Mouse (Mus musculus): ENCODE measurements around the gene Wfdc13. TPM values are rescaled to one million over a fixed set of nuclear protein-coding genes. Genes with fewer than 3 reads are reported as not detected.

Wfdc13 gene
- total RNA-seq (2021), result not detected
- long read RNA-seq, experiment 1, result 0 reads
- long read RNA-seq, experiment 2, result 0 reads

DNA sequence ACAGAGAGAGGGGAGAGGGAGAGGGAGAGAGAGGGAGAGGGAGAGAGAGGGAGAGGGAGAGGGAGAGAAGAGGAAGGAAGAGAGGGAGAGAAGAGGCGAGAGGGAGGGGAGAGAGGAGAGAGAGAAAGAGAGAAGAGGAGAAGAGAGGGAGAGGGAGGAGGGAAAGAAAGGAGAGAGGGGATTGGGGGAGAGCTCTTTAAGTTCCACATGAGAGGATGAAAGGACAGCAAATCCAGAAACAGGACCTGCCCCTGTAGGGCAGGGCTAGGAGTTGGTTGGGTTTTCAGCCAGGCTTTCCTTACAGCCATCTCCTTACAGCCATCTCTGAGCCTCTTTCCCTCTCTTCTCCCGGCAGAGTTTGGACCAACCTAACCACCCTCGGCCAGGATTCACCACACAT lies at the start of gene Wfdc13:
TSS of gene Wfdc13 (plus strand) at position 301 of the 400 bp plus-strand sequence.
- intact Hi-C loops (cut with DNase I), result no loop called here
- no peak for DNase-seq

DNA sequence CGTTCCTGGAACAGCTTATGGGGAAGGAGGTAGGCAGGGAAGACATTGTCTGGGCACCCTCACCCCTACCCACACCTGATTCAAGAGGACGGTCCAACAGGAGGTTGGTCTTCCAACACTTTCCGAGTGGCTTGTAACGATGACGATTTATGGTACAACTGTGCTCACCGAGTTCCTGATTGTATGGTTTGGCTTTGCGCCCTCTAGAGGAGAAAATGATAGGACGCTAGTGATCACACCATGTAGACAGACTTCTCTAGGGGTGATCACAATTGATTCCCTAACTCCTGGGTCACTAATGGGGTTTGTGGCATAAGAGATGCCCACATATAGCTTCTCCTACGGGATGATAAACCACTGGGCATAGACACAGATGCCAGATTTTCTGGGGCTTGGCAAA lies 49.6 kb upstream of the Wfdc13 start:
- no peak for DNase-seq
- intact Hi-C loops (cut with DNase I), result no loop called here

DNA sequence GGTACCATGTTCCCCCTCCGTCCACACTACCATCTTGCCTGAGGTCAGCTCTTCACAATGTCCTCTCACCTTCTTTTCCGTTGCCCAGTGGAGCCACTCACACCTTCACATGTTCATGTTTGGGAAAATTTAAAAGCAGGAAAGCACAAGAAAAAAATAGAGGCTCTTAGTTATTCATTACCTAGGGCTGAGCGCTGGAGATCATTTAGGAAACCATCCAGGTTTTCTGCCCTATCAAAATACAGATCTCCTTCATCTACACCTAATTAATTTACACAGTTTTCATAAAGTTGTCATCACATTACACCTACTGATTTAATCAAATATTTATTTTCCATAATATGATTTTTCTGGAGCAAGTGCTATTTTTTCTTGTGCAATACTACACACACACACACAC lies 46.2 kb upstream of the Wfdc13 start, which contains the start of gene Wfdc16:
TSS of gene Wfdc16 (minus strand) at position 101 of the 400 bp plus-strand sequence.
- intact Hi-C loops (cut with DNase I), result no loop called here
- DNase-seq, result no peak

DNA sequence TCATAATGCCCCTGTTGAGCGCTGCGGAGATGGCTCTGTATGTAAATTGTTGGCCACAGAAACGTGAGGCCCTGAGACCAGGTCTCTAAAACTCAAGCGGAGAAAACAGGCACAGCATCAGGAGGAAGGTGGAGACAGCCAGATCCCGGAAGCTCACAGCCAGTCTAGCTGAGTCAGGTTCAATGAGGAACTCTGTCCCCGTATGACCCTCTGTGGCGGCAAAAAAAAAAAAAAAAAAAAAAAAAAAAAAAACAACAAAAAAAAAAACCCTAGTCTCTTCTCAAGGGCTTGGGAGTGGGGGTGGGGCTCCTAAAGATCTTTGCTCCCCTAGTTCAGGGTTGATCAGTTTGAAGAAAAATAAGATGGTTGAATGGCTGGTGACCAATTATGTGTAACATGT lies 43.8 kb upstream of the Wfdc13 start:
- intact Hi-C loops (cut with DNase I), result no loop called here
- peak in 1 of 2 experiments; percentile 10 for DNase-seq

DNA sequence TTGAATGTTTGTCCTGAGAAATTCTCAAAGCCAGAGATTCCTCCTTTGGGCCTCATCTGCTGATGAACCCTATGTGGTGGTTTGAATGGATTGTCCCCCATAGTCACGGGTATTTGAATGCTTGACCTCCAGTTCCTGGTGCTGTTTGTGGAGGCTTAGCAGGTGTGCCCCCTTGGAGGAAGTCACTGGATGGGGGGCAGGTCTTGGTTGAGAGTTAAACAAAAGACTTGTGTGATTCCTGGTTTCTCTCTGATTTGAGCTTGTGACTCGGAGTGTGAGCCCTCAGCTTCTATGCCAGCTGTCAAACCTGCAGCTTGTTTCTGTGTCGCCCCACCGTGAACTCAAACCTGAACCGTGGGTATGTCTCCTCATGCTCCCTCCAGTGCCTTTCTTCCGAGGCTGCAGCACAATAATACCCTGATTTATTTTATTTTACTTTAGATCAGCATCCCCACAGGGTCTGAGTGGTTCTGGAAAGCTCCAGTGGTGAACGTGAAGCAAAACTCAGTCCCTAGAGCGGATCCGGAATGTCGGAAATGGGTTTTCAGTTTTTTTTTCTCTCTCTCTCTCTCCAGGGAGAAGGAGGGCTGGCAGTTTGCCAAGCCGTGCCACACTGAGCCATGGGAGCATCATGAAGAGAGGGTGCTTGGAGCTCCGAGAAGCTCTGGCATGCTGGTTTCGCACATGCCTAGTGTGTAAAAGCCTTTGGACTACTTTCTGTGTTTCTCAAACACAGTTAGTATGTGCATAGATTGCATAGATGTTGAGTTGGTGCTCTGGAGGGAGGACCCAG lies 42.8 kb upstream of the Wfdc13 start:
- intact Hi-C loops (cut with DNase I), result no loop called here
- no peak for DNase-seq

DNA sequence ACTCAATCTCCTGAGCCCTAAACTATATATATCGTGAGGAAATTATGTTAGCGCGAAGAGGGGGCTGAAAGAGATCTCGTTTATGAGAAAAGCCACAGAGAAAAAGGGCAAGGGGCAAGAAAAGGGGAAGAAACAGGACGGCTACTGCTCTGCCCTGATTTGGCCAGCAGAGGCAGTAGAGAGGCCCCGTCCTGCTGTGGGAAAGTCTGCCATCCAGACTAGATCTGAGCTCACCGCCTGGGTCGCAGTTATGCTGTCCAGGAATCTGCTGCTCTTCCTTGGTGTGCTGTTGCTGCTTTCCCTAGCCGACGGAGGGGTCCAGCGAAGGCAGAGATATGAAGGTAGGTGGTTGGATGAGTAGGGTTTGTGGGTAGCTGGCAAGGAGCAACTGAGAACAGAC lies 29.0 kb upstream of the Wfdc13 start, which contains the start of gene Wfdc10:
TSS of gene Wfdc10 (plus strand) at position 189 of the 400 bp plus-strand sequence.
- DNase-seq, result peak; percentile 30 to 62
- intact Hi-C loops (cut with DNase I), result no loop called here

DNA sequence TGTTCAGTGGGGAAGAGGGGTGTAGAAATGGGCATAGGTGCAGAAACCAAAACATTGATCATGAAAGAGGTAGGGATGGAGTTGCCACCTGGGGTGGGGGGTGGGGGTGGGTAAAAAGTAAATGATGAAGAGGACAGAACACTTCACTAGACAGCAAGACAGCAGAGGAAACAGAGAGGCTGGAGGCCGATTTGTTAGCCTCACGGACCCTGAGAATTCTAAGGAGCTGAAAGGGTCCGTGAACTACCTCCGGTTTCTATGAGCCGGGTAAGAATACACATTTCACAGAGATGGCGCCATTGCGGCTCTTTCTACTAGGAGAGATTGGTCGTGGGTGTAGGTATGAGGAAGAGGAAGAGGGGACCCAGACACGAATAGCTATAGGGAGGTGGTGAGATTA lies 28.4 kb upstream of the Wfdc13 start, which contains the start of gene Wfdc9:
TSS of gene Wfdc9 (minus strand) at position 101 of the 400 bp plus-strand sequence.
- DNase-seq, result no peak
- intact Hi-C loops (cut with DNase I), result no loop called here

DNA sequence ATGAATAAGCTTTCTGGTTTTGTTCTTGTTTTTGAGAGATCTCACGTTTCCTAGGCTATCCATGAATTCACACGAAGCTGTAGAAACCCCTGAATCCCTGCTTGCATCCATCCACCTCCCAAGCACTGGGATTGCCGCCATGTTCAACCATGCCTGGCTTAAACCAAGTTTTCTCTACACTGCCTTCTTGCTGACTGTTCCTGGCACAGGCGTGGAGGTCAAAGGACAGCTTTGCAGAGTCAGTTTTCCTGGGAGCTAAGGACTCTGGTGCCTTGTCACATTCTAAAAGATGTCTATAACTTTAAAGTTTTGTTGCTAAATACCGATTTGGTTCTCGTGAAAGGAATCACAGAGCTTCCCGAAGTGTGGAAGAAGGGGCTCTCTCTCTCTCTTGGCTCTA lies 20.1 kb upstream of the Wfdc13 start:
- DNase-seq, result no peak
- intact Hi-C loops (cut with DNase I), result no loop called here

DNA sequence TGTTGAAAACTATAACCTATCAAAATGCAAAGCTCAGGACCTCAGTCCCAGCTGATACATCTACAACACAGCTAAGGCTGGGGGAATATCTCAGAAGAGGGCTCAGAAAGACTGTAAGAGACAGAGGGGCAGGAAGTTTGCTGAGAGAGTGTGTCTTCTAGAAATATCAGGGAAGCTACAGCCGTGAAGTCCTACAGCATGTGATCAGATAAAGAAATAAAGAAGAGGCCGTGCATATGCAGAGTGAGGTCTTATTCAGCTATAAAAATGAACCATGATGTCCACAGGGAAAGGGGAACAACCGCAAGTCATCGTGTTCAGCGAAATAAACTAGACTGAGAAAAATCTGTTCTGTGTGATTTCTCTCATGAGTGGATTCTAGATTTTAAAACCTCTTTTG lies 14.6 kb upstream of the Wfdc13 start:
- no peak for DNase-seq
- intact Hi-C loops (cut with DNase I), result no loop called here

DNA sequence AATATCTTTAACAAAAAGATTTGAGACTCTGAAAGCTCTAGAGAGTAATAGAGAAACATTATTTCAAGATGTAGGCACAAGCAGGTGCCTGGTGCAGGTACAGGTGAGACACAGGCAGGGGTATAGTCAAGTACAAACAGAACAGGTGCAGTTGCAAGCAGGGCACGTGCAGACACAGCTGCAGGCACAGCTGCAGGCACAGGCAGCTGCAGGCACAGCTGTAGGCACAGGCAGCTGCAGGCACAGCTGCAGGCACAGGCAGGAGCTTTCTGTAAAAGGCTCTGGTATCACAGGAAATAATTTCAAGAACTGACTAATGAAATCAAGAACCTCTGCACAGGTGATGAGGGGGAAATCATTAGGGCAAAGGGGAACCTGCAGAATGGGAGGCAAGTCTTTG lies 14.0 kb upstream of the Wfdc13 start:
- intact Hi-C loops (cut with DNase I), result no loop called here
- no peak for DNase-seq

DNA sequence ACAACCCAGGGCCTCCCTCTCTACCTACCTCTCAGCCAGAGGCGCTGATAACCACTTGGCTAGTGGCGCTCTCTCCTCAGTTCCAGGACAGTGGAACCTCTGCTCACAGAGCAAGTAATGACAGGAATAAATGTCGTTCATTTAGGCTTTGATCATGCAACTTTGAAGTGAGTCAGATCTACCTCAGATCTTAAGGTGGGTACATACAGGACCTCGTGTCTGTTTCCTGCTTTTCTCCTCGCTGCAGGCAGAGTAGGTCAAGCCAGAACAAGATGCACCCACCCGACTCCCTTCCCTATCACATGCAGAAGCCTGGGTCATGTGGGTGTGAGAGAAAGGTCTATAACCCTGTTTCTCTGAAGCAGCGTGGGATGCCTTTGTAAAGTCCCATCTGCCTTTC lies 10.9 kb upstream of the Wfdc13 start, which contains the start of gene Wfdc11:
TSS of gene Wfdc11 (minus strand) at position 101 of the 400 bp plus-strand sequence.
- no peak for DNase-seq
- intact Hi-C loops (cut with DNase I), result no loop called here

DNA sequence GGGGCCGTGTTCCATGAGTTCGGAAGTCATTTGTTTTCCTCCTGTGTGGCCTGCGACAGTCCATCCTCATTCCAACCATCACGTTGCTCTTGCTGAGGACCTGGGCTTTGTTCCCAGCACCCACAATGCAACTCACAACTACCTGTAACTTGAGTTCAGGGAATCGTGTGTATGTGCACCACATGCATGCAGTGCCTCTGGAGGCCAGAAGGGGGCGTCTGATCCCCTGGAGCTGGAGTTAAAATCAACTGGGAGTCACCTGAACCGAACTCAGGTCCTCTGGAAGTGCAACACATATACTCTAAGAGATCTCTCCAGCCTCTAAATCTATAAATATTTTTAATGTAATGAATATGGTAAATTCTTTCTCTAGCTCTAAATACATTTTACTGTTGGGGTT lies 8.8 kb upstream of the Wfdc13 start:
- intact Hi-C loops (cut with DNase I), result loop anchor here (5.0 kb wide), 1 partner anchor 116 kb away; no protein-coding TSS in a partner anchor
- no peak for DNase-seq

DNA sequence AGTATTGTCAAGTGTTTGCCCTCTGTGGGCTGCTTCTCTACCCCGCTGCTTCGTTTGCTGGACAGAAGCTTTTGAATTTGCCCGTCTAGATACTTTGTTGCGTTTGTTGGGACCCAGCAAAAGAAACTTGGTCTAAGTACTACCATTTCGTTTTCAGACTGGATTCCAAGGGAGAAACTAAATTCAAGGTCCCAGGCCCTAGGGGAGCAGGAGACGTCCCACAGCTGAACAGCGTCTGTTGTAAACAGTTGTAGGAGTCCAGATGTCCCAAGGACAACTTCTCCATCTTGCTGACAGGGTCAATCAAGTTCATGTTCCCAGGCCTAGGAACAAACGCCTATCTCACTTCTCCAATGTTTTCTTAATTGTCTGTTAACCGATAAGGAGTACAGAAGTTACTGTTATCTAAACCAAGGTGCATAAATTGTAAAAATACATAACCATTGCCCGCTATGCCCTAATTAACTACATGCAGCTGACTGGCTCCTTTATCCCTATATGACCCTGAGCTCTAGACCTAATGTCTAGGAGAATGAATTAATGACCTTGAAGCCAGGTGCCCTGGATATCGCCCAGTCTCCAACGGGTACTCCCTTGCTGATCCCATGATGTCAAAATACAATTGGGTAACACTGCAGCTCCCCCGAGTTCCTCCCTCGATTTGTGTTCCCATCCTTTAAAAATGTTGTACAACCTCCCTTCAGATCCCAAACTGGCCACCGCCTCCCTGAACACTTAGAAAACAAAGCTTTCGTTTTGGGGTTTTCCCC lies 7.8 kb upstream of the Wfdc13 start:
- intact Hi-C loops (cut with DNase I), result loop anchor here (5.0 kb wide), 1 partner anchor 115 kb away; no protein-coding TSS in a partner anchor
- no peak for DNase-seq

DNA sequence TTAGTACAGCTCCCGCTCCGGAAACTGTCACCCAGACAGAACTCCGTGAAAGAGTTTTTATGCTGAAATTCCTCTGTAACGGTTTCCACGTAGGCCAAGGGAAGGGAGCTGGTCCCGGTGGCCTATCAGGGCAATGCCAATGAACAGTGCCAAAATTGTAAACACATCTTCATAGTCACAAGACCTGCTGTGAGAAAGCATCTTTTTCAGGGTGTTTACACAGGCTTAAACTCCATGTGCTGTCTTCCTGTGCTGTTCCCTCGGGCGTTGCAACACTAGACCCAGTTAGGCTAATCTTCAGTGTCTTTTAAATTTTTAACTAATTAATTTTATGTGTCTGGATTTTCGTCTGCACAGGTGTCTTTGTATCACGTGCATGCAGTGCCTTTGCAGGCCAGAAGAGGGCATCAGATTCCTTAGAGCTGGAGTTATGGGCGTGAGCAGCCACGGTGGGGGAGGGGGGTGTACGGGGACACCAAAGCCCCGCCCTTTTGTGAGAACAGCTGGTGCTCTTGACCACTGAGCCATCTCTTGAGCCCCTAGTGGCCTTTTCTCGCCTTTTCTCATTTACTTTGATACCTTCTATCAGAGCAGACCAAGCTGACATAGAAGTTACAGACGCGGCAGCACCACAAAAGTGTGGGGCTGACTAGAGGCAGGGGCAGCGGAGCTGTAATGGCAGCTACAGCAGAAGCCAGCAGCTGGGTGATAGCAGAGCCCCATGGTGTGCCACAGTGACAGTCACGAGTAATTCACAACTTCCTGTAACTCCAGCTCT lies 5.9 kb upstream of the Wfdc13 start:
- peak; percentile 62 to 82 for DNase-seq
- intact Hi-C loops (cut with DNase I), result loop anchor here (1.0 to 5.0 kb wide), 2 partner anchors 46 to 113 kb away; no protein-coding TSS in a partner anchor

DNA sequence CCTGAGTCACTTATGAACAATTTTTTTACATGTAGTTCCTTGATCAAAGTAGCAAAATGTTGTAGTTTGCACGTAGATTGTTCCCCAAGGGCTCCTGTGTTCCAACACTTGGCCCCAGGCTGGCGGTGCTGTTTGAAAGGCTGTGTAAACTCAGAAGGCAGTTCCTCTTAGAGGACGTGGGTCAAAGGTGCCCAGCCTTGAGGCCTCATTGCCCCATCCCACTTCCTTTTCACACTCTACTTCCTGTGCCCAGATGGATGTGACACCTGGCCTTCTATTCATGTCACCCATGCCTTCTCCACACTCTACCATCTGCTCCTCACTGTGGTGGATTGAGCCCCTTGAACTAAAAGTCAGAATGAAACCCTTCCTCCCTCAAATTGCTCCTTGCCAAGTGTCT lies 5.0 kb upstream of the Wfdc13 start:
- intact Hi-C loops (cut with DNase I), result loop anchor here (1.0 to 5.0 kb wide), 2 partner anchors 45 to 112 kb away; no protein-coding TSS in a partner anchor
- DNase-seq, result no peak

DNA sequence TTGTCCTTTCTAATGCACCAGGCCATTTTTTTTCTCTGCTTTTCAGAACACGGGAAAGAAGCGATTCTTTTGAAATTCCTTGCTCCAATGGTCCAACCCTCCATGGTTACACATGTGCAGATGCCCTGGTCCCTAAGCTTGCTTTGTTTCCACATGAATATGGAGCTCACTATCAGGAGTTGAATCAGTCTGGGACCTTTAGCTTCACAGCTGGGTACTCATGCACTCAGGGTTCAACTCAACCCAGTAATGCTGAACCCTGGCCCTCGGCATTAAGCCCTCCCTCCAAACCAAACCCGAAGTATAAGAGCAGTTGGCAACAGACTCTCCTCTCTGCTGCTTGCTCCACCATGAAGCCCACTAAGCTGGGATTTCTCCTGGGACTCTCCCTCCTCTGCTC lies 13.3 kb downstream of the Wfdc13 start, which contains the start of gene Spint4:
TSS of gene Spint4 (plus strand) at position 301 of the 400 bp plus-strand sequence.
- DNase-seq, result no peak
- intact Hi-C loops (cut with DNase I), result no loop called here

DNA sequence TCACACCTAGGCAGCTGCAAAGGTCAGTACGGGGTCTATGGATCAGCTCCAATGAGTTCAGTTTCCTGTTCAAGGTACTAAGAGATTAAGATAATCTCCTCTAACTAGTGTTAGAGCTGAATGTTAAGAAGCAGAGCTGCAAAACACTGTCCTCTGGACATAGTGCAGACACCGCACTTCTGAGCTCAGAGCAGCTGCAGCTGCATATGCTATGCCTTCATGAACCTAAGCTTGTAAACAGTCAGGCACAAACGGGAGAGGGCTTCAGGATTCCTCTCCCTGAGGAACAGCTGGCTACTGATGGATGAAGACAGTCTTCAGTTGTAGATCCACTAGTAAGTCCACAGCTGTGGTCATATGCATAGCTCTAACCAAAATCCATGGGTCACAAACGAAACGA lies 16.1 kb downstream of the Wfdc13 start:
- intact Hi-C loops (cut with DNase I), result no loop called here
- no peak for DNase-seq

DNA sequence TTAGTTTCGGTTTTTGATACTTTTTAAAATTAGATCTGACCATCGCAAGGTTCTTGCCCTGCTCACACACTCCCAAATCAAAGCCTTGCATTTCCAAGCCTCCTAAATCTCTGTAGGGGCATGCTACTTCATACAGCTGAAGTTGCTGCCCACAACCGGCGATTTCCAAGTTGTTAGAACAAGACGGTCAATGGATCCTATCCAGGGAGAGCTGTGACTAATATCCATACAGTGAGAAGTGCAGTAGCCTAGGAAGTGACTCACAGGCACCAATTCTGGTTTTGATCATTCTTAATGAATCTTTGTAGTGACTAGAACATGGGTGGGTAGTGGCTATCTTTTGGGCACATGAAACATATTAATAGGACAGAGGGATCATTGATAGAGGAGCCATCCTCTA lies 16.9 kb downstream of the Wfdc13 start:
- intact Hi-C loops (cut with DNase I), result no loop called here
- DNase-seq, result no peak

DNA sequence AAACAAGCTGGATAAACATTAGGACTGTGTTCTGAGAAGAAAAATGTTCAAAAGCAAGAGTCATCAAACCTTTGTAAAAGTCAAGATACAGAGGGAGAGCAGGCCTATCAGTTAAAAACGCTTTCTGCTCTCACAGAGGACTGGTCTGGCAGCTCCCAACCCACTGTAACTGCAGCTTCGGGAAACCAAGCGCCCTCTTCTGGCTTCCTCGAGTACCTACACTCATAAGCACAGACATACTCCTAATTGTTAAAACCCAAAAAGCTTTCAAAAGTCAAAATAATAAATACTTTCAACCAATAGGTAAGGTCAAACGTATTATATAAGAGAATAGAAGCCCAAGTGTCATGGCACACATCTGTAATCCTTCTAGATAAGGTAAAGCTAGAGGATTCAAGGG lies 19.3 kb downstream of the Wfdc13 start:
- DNase-seq, result no peak
- intact Hi-C loops (cut with DNase I), result no loop called here

DNA sequence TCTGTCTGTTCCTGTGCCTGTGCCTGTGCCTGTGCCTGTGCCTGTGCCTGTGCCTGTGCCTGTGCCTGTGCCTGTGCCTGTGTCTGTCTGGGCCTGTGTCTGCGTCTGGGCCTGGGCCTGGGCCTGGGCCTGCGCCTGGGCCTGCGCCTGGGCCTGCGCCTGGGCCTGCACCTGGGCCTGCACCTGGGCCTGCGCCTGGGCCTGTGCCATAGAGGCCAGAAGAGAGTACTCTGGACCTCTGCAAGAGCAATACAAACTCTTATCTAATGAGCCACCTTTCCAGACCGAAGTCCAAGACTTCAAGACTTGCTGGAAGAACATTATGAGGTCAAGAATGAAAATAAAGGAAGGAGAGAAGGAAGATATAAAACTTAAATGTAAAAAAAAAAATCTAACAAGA lies 20.4 kb downstream of the Wfdc13 start:
- DNase-seq, result no peak
- intact Hi-C loops (cut with DNase I), result no loop called here
